Mouse (Mus musculus) heart, postnatal 0 days (tissue): ENCODE data around the gene Mapkapk3. TPM values are rescaled to one million over a fixed set of nuclear protein-coding genes. Genes with fewer than 3 reads are reported as not detected.

Experiments
- ATAC-seq: fragments of 200-750 bp; cut with Nextera tagmentation; 2 replicates; pipeline ENCODE4 v1.8.0; 2017; ENCODE audit warnings: low read depth, moderate number of reproducible peaks, moderate library complexity; ENCODE audit not compliant: insufficient read depth
- DNase-seq: peaks from one replicate; pipeline ENCODE4 v3.0.0-alpha.2; 2016; ENCODE audit warnings: low spot score
- H3K27ac ChIP-seq: fragments of 300-500 bp; sonication (generic); 2 replicates; pipeline ENCODE4 v1.5.1; 2014; ENCODE audit warnings: low read depth, mild to moderate bottlenecking
- H3K27me3 ChIP-seq: fragments of 300-500 bp; sonication (generic); 2 replicates; pipeline ENCODE4 v1.6.1; 2014; ENCODE audit warnings: low read length, mixed read lengths; ENCODE audit not compliant: control insufficient read depth, insufficient read depth
- H3K36me3 ChIP-seq: fragments of 300-500 bp; sonication (generic); replicated peaks from 2 replicates; pipeline ENCODE4 v1.6.1; 2014; ENCODE audit warnings: low read length, mixed read lengths; ENCODE audit not compliant: control insufficient read depth, insufficient read depth
- H3K4me1 ChIP-seq: fragments of 300-500 bp; sonication (generic); 2 replicates; pipeline ENCODE4 v1.6.1; 2014; ENCODE audit warnings: antibody characterized with exemption; ENCODE audit not compliant: control insufficient read depth, insufficient read depth
- H3K4me2 ChIP-seq: fragments of 300-500 bp; sonication (generic); 2 replicates; pipeline ENCODE4 v1.6.1; 2014; ENCODE audit warnings: low read depth, mild to moderate bottlenecking, low read length, moderate library complexity
- H3K4me3 ChIP-seq: fragments of 300-500 bp; sonication (generic); 2 replicates; pipeline ENCODE4 v1.5.1; 2014; ENCODE audit warnings: low read depth, low read length
- H3K9ac ChIP-seq: fragments of 300-500 bp; sonication (generic); replicated peaks from 2 replicates; pipeline ENCODE4 v1.6.1; 2014; ENCODE audit warnings: low read depth, low read length, mixed read lengths
- H3K9me3 ChIP-seq: fragments of 300-500 bp; sonication (generic); replicated peaks from 2 replicates; pipeline ENCODE4 v1.6.1; 2016; ENCODE audit warnings: low read length; ENCODE audit not compliant: control insufficient read depth
- CTCF ChIP-seq: IDR thresholded peaks from 2 replicates; pipeline ENCODE4 v1.5.1; 2016; ENCODE audit warnings: antibody characterized with exemption, control low read depth, low read depth
- EP300 ChIP-seq: IDR thresholded peaks from 2 replicates; pipeline ENCODE4 v1.6.1; 2016; ENCODE audit warnings: antibody characterized with exemption, low read depth
- WGBS: fragments of 180-500 bp; shearing (Covaris S2); extraction: QIAGEN DNeasy Blood & Tissue Kit; methylation state at CpG from one replicate; pipeline ENCODE4 v1.1.7; 2014; 5-methylcytosine and 5-hydroxymethylcytosine counted together
- polyA plus RNA-seq: library from polyadenylated mRNA; unstranded; fragments of >200 nt; fragmentation: Nextera tagmentation; extraction: Ambion mirVana; gene quantifications from 2 replicates; pipeline ENCODE4 v1.2.1, GENCODE M21; 2015
- total RNA-seq: library from RNA; depleted of rRNA; stranded (reverse); fragments of >200 nt; gene quantifications from 2 replicates; pipeline ENCODE4 v1.2.3, GENCODE M21; 2014; ENCODE audit warnings: low replicate concordance

Gene Mapkapk3
- total and polyA plus RNA-seq, 2 experiments from 2014 or later: 14.8 to 15.1 TPM

- Histone ChIP-seq H3K4me3 (peak overlapping the region; percentile 77), H3K9ac (peak overlapping the region; percentile 83), H3K36me3 (peaks cover 18% of the 10 kb centered on the region), H3K9me3 (no peaks in the 10 kb centered on the region), H3K4me2 (peak overlapping the region; percentile 89), H3K27me3 (no peaks in the 10 kb centered on the region), H3K27ac (peak overlapping the region; percentile 94), H3K4me1 (peaks cover 17% of the 10 kb centered on the region)
- ATAC-seq: peak; percentile 92
- TF ChIP-seq CTCF (no peak), EP300 (peak; percentile 84; the same call in 1 of the 2 replicates)
- under 1% methylated on average over 31 of the region's 31 CpGs for WGBS
- DNase-seq: peak; percentile 97
Observed at GRCm38 (mm10) chr9:107296501-107296965, 6.9 kb upstream of the Mapkapk3 start.

GRCm38 (mm10) chr9:107296041-107296440, 6.4 kb upstream of the Mapkapk3 start:
- Histone ChIP-seq H3K27ac (peak overlapping the region; percentile 94), H3K4me1 (peaks cover 16% of the 10 kb centered on the region), H3K27me3 (no peaks in the 10 kb centered on the region), H3K36me3 (peaks cover 13% of the 10 kb centered on the region), H3K4me2 (peak overlapping the region; percentile 89), H3K4me3 (peak overlapping the region; percentile 77), H3K9ac (peak overlapping the region; percentile 48; the same call in 1 of the 2 replicates), H3K9me3 (no peaks in the 10 kb centered on the region)
- DNase-seq (no peak), ATAC-seq (peak; percentile 7)
- 0% methylated on average over 14 of the region's 14 CpGs for WGBS
- TF ChIP-seq CTCF (no peak), EP300 (no peak)

- DNase-seq (no peak), ATAC-seq (no peak)
- peak within 1 kb of the TSS; percentile 77 for H3K4me3 ChIP-seq
- TF ChIP-seq CTCF (no peak), EP300 (no peak)
- no peaks in the 10 kb centered on the region for H3K27me3 ChIP-seq
- H3K9me3 ChIP-seq: no peaks in the 10 kb centered on the region
- H3K4me2 ChIP-seq: peak within 1 kb of the TSS; percentile 89
- peak within 1 kb of the TSS; percentile 83 for H3K9ac ChIP-seq
- H3K36me3 ChIP-seq: peaks cover 11% of the 10 kb centered on the region
- H3K27ac ChIP-seq: peak within 1 kb of the TSS; percentile 94
- peaks cover 14% of the 10 kb centered on the region for H3K4me1 ChIP-seq
Observed at GRCm38 (mm10) chr9:107296016-107296040, 6.2 kb upstream of the Mapkapk3 start, which contains the start of gene Cish. Cish (plus strand) TSS chr9:107296026.

- H3K9me3 ChIP-seq: no peaks in the 10 kb centered on the region
- DNase-seq (no peak), ATAC-seq (no peak)
- H3K4me1 ChIP-seq: peaks cover 12% of the 10 kb centered on the region; the same call in 1 of the 2 replicates
- no peak overlapping the region for H3K9ac ChIP-seq
- peak overlapping the region; percentile 77 for H3K4me3 ChIP-seq
- peaks cover 9% of the 10 kb centered on the region for H3K36me3 ChIP-seq
- no peak for TF ChIP-seq CTCF
- no peak for TF ChIP-seq EP300
- H3K27ac ChIP-seq: peak overlapping the region; percentile 94
- H3K27me3 ChIP-seq: no peaks in the 10 kb centered on the region
- 24% methylated on average over 4 of the region's 4 CpGs for WGBS
- peak overlapping the region; percentile 89 for H3K4me2 ChIP-seq
Observed at GRCm38 (mm10) chr9:107295616-107296015, 5.9 kb upstream of the Mapkapk3 start.

GRCm38 (mm10) chr9:107294249-107294648, 4.6 kb upstream of the Mapkapk3 start:
- Histone ChIP-seq H3K9ac (no peak overlapping the region), H3K27me3 (no peaks in the 10 kb centered on the region), H3K9me3 (no peaks in the 10 kb centered on the region), H3K36me3 (no peaks in the 10 kb centered on the region), H3K4me3 (no peak overlapping the region), H3K4me2 (no peak overlapping the region), H3K4me1 (peaks cover 16% of the 10 kb centered on the region), H3K27ac (no peak overlapping the region)
- peak; percentile 80 for DNase-seq
- WGBS: 4% methylated on average over 6 of the region's 6 CpGs
- TF ChIP-seq CTCF (peak; percentile 99), EP300 (no peak)
- no peak for ATAC-seq

- no peaks in the 10 kb centered on the region for H3K27me3 ChIP-seq
- WGBS: 26% methylated on average over 10 of the region's 10 CpGs
- TF ChIP-seq EP300: no peak
- TF ChIP-seq CTCF: peak; percentile 96
- H3K36me3 ChIP-seq: no peaks in the 10 kb centered on the region
- no peak overlapping the region for H3K4me2 ChIP-seq
- peak; percentile 22; the same call in 1 of the 2 replicates for ATAC-seq
- peak; percentile 84 for DNase-seq
- peaks cover 19% of the 10 kb centered on the region for H3K4me1 ChIP-seq
- H3K4me3 ChIP-seq: no peak overlapping the region
- H3K27ac ChIP-seq: no peak overlapping the region
- H3K9ac ChIP-seq: no peak overlapping the region
- no peaks in the 10 kb centered on the region for H3K9me3 ChIP-seq
Observed at GRCm38 (mm10) chr9:107290897-107291296, 1.2 kb upstream of the Mapkapk3 start.
